Mouse (Mus musculus) spleen, postnatal 36 days (tissue): ENCODE data around the gene Churc1.

Experiments used
- DNase-seq, 2 experiments: peaks; one replicate each; pipeline ENCODE4 v3.0.0; 2022; ENCODE audit warnings: low spot score in 2 of 2, mixed read lengths in 1 of 2

The Churc1 gene

GRCm38 (mm10) chr12:76765354-76765851, at the start of gene Churc1, which contains the start of gene Fntb:
TSS of gene Churc1 (plus strand) at chr12:76765538.
TSS of gene Fntb (plus strand) at chr12:76765589.
- peak; percentile 96 to 97 for DNase-seq

- no peak for DNase-seq
These were observed 47.0 kb upstream of the Churc1 start for GRCm38 (mm10) chr12:76718384-76718783.

GRCm38 (mm10) chr12:76720572-76720971, 44.8 kb upstream of the Churc1 start:
- DNase-seq: no peak

GRCm38 (mm10) chr12:76722026-76722425, 43.3 kb upstream of the Churc1 start:
- no peak for DNase-seq

- DNase-seq: no peak
These were observed 37.4 kb upstream of the Churc1 start for GRCm38 (mm10) chr12:76727955-76728354.

- no peak for DNase-seq
These were observed 14.4 kb upstream of the Churc1 start for GRCm38 (mm10) chr12:76750866-76751459.

GRCm38 (mm10) chr12:76752652-76753318, 12.6 kb upstream of the Churc1 start:
- peak; percentile 22 to 45 for DNase-seq

- DNase-seq: no peak
These were observed 728 bp downstream of the Churc1 start for GRCm38 (mm10) chr12:76765901-76766630.

- no peak for DNase-seq
These were observed 5.6 kb downstream of the Churc1 start for GRCm38 (mm10) chr12:76770841-76771500.

- DNase-seq: no peak
These were observed 6.2 kb downstream of the Churc1 start for GRCm38 (mm10) chr12:76771540-76771939.

- DNase-seq: no peak
These were observed 9.3 kb downstream of the Churc1 start for GRCm38 (mm10) chr12:76774652-76775051.

- no peak for DNase-seq
These were observed 9.8 kb downstream of the Churc1 start for GRCm38 (mm10) chr12:76775132-76775531.

GRCm38 (mm10) chr12:76776898-76777297, 11.6 kb downstream of the Churc1 start:
- no peak for DNase-seq

GRCm38 (mm10) chr12:76777845-76778244, 12.5 kb downstream of the Churc1 start:
- no peak for DNase-seq

GRCm38 (mm10) chr12:76778305-76779083, 13.2 kb downstream of the Churc1 start:
- DNase-seq: no peak

GRCm38 (mm10) chr12:76779951-76780350, 14.6 kb downstream of the Churc1 start:
- no peak for DNase-seq

- no peak for DNase-seq
These were observed 15.5 kb downstream of the Churc1 start for GRCm38 (mm10) chr12:76780639-76781468.

GRCm38 (mm10) chr12:76784056-76784619, 18.8 kb downstream of the Churc1 start:
- DNase-seq: no peak

GRCm38 (mm10) chr12:76790446-76791084, 25.2 kb downstream of the Churc1 start:
- no peak for DNase-seq
